Mouse (Mus musculus): Measurements from ENCODE around the gene Sorbs1.

Gene Sorbs1

DNA sequence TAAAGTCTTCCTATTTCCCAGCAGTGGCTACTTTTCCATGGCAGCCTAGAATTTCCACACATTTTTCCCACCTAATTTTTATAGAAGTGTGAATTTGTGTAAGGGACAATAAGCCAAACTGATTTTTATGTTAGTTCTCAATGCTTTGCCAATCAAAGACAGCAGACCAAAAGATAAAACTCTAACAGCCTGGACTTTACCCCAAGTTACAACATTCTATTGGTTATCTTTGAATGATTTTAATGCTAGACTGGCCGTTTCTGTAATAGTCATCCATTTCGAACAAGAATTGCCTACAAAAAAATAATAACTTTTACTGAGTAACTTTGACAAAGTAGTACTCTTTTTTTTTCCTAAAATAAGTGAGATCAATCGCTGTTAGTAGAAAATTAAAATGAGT lies 164.3 kb downstream of the Sorbs1 start:
- in situ Hi-C loops (cut with MboI; ENCODE audit: low pct_unique_long_range_greater_than_20kb in 1 of 2, low sequenced_read_pairs in 2 of 2, unreplicated experiment in 1 of 2) = no loop called here

DNA sequence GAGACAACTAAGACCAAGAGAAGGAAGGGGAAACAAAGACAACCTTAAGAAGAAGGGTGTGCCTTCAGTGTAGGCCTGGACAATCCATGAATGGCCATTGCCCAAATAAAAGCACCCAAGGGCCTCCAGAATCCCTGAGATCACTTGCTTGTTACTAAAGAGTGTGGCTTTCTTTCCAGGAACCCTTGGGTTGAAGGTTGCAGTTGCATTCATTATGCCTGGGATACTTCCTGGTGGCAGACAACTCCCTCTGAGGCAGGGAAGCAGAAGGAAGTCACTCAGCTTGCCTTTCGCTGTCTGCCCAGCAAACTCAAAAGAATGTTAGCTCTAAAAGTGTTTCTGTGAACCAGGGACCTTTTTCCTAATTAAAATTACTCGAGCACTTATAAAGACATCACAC lies 164.9 kb downstream of the Sorbs1 start:
- in situ Hi-C loops (cut with MboI; ENCODE audit: low pct_unique_long_range_greater_than_20kb in 1 of 2, low sequenced_read_pairs in 2 of 2, unreplicated experiment in 1 of 2) = no loop called here

GRCm38 (mm10) chr19:40348175-40348574 lies 165.4 kb downstream of the Sorbs1 start:
- in situ Hi-C loops (cut with MboI; ENCODE audit: low pct_unique_long_range_greater_than_20kb in 1 of 2, low sequenced_read_pairs in 2 of 2, unreplicated experiment in 1 of 2) = no loop called here

DNA sequence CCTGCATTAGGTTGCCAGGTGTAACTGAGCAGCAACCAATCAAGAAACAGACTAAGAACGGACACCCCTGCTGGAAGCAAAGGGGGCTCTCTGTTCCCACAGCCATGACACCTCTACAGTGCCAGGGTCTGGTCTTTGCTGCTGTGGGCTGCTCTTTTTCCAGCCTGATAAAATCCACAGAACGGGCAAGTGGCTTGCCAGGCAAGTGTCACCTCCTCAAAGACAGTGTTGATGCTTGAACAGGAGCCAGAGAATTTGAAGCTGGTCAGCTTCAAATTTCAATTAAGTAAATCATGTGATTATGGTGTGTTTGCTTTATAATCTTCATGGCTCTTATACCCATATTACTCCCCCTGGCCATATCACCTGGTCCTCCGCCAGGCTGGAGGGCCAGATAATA lies 166.7 kb downstream of the Sorbs1 start:
- in situ Hi-C loops (cut with MboI; ENCODE audit: low pct_unique_long_range_greater_than_20kb in 1 of 2, low sequenced_read_pairs in 2 of 2, unreplicated experiment in 1 of 2) = no loop called here

DNA sequence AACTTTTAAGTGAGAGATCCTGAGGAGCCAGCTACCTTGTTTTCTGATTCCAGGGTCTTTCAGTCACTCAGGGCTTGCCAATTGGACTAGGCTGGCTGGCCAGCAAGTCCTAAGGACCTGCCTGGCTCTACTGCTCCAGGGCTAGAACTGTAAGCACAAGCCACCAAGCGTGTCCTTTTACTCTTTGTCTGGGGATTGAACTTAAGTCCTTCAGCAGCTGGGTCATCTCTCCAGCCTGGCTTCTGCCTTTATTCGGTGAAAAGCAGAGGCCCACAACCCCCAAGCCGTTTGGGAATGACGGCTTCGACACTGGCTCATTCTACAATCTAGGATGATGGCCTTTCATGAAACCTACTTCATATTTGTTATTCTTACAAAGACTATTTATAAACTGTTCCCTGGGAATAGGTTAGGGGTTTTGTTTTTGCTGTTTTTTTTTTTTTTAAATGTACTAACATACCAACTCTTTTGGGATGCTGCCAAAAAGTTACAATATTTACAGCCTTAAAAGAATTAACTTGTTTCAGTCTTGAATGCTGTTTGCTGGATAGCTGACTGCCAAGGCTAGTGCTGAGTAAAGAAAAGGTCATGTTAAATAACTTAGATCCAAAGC lies 167.2 kb downstream of the Sorbs1 start:
- in situ Hi-C loops (cut with MboI; ENCODE audit: low pct_unique_long_range_greater_than_20kb in 1 of 2, low sequenced_read_pairs in 2 of 2, unreplicated experiment in 1 of 2) = no loop called here

DNA sequence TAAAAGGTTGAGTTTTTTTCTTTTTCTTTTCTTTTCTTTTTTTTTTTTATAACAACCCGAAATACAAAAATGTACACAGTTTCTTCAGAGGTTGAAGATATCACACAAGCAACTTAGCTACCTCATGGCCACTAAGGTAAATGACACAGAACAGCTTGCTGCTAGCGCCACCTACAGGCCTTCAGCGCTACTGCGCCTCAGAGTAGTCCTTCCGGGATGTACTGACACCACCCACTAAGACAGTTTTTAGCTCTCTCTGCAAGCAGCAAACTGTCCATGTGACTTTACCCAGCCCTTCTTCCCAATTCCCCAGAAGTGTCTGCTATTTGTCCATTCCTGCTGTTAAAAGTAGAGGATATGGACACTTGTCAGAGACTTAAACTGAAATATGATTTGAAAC lies 167.9 kb downstream of the Sorbs1 start:
- in situ Hi-C loops (cut with MboI; ENCODE audit: low pct_unique_long_range_greater_than_20kb in 1 of 2, low sequenced_read_pairs in 2 of 2, unreplicated experiment in 1 of 2) = no loop called here

DNA sequence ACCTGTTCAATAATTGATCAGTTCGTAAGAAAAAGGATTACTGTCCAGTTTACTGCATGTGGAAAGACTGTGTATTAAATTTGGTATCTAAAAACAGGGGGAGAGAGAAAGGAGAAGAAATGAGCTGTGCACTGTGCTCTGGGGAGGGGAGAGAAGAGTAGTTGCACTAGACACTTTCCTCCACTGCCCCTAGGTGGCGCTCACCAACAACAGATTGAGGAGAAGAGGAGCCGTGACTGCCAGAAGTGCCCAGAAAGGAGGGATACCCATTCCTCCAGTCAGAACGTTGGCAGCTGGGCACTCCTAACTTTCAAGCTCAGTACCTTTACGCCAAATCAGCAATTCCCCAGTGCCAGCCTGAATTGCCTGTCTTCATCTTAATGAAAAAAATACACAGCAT lies 170.6 kb downstream of the Sorbs1 start:
- in situ Hi-C loops (cut with MboI; ENCODE audit: low pct_unique_long_range_greater_than_20kb in 1 of 2, low sequenced_read_pairs in 2 of 2, unreplicated experiment in 1 of 2) = no loop called here

DNA sequence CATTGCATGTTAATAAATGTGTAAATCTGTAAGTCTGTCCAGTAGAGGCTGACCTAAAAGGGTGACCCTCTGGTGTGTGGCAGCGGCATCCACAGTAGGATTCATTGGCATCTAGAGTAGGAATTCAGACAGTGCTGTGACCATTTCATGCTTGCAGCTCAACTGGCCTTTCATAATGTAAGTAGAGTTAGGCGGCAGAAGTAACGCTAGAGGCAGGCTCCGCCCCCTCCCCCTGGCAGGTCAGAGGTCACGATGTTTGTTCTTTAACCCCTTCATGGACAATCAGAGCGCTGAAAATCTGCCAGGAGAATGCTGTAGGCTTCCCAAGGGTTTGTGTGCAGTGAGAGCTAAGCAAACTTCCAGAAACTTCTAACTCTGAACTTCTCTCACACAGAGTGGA lies 172.4 kb downstream of the Sorbs1 start:
- in situ Hi-C loops (cut with MboI; ENCODE audit: low pct_unique_long_range_greater_than_20kb in 1 of 2, low sequenced_read_pairs in 2 of 2, unreplicated experiment in 1 of 2) = no loop called here

- in situ Hi-C loops (cut with MboI; ENCODE audit: low pct_unique_long_range_greater_than_20kb in 1 of 2, low sequenced_read_pairs in 2 of 2, unreplicated experiment in 1 of 2) = no loop called here
Observed at GRCm38 (mm10) chr19:40336694-40337093, 176.9 kb downstream of the Sorbs1 start.

DNA sequence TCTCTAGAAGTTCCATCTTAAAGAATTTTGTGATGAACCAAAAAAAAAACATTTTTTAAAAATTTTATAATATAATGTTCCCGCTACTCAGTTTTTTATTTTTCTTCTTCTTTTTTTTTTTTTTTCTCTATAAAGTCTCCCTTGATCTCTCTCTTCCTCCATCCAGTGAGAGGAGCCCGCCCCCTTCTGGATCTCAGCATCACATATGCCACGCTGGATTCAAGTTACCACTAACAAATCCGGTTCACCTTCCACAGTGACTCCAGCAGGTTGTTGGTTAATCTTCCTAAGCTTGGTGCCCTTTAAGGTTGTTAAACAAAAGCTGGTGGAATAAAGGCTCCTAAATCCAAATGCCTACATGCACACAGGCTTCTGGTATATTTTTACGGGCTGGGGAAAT lies 179.7 kb downstream of the Sorbs1 start:
- in situ Hi-C loops (cut with MboI; ENCODE audit: low pct_unique_long_range_greater_than_20kb in 1 of 2, low sequenced_read_pairs in 2 of 2, unreplicated experiment in 1 of 2) = no loop called here

DNA sequence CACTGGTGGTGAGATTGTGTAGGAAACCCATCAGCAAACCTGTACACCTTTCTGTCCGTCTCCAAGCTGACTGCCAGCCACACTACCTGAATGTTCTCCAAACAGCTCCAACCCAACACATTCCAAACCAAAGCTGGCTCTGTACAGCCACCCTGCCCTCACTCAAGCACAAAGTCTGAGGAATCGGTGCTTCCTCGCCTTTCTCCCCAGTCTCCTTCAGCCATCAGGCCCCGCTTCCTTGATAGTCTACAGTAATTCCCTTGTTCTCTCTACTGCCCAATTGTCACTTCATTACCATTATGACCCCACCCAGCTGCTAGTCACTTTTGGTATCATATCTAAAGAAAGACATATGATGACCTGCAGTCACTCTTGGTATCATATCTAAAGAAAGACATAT lies 180.5 kb downstream of the Sorbs1 start:
- in situ Hi-C loops (cut with MboI; ENCODE audit: low pct_unique_long_range_greater_than_20kb in 1 of 2, low sequenced_read_pairs in 2 of 2, unreplicated experiment in 1 of 2) = no loop called here

GRCm38 (mm10) chr19:40332303-40332702 lies 181.3 kb downstream of the Sorbs1 start:
- in situ Hi-C loops (cut with MboI; ENCODE audit: low pct_unique_long_range_greater_than_20kb in 1 of 2, low sequenced_read_pairs in 2 of 2, unreplicated experiment in 1 of 2) = no loop called here

- in situ Hi-C loops (cut with MboI; ENCODE audit: low pct_unique_long_range_greater_than_20kb in 1 of 2, low sequenced_read_pairs in 2 of 2, unreplicated experiment in 1 of 2) = no loop called here
Observed at GRCm38 (mm10) chr19:40331846-40332245, 181.7 kb downstream of the Sorbs1 start.

DNA sequence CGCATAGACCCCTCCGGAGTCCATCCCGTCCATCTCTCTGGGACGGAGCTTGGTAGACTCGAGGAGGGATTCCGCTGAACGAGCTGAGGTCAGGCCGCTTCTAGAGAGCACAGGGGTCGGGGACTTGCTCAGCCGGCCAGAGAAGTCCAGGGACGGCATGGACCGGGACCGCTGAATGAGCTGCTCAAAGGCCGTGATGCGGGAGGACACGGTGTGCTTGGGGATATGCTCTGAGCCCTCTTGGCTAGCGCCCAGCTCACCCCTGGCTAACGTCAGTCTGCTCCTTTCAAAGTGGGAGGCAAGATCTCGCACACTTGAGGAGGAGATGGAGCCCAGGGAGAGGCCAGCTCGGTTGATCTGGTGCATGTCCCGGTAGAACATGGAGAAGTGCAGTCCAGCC lies 187.5 kb downstream of the Sorbs1 start:
- in situ Hi-C loops (cut with MboI; ENCODE audit: low pct_unique_long_range_greater_than_20kb in 1 of 2, low sequenced_read_pairs in 2 of 2, unreplicated experiment in 1 of 2) = no loop called here

DNA sequence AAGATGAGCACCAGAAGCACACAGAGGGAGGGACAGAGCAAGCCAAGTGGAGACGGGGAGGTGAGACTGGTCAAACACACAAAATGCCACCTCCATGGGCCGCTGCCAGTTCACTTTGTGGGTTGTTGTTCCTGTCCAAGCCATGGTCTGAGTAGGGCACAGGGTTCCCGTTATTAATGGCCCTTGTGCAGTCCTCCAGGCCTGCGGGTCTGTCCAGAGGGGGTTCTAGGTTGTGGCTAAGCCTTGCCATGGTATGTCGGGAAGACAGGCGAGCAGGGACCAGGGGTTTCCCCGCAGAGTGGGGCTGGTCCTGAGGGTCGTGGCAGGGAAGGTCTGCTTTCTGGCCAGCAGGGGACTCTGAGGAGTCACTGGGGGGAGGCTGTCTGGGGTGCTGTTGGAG lies 188.2 kb downstream of the Sorbs1 start:
- in situ Hi-C loops (cut with MboI; ENCODE audit: low pct_unique_long_range_greater_than_20kb in 1 of 2, low sequenced_read_pairs in 2 of 2, unreplicated experiment in 1 of 2) = no loop called here

DNA sequence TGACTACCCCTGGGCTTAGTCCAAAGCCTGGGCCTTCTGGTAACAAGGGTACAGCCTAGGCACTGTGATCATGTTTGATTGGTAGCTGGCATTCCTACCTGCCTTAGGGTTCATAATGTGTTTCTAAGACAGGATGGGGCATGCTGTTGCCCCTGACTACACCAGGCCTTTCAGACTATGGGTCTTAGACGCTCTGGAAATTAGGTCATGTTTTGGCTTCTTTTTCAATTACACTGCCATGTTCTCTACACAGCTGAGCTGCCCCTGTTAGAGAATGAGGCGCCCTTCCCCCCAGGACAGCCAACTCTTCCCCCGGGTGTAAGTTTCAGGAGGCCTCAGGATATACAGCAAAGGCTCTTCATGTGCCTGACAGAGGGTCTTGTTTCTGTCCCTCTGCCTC lies 191.4 kb downstream of the Sorbs1 start:
- in situ Hi-C loops (cut with MboI; ENCODE audit: low pct_unique_long_range_greater_than_20kb in 1 of 2, low sequenced_read_pairs in 2 of 2, unreplicated experiment in 1 of 2) = no loop called here

GRCm38 (mm10) chr19:40319199-40319598 lies 194.4 kb downstream of the Sorbs1 start:
- in situ Hi-C loops (cut with MboI; ENCODE audit: low pct_unique_long_range_greater_than_20kb in 1 of 2, low sequenced_read_pairs in 2 of 2, unreplicated experiment in 1 of 2) = no loop called here

DNA sequence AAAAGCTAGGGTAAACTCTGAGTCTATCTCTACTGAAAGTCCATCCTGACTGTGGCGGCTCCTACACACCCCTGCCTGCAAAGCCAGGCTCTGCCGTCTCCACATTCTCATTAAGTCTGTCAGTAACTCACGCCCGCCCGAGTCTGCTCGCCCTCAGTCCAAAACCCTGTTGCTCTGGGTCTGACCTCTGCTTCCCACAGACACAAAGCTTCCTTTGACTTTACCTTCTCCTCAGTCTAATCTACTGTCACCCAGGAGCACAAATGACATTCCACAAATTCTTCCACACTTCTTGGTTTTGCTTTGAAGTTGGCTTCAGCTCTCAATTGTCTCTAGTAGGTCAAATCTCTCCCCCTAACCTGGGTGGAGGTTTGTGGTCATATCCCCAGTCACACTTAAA lies 195.1 kb downstream of the Sorbs1 start:
- in situ Hi-C loops (cut with MboI; ENCODE audit: low pct_unique_long_range_greater_than_20kb in 1 of 2, low sequenced_read_pairs in 2 of 2, unreplicated experiment in 1 of 2) = no loop called here

DNA sequence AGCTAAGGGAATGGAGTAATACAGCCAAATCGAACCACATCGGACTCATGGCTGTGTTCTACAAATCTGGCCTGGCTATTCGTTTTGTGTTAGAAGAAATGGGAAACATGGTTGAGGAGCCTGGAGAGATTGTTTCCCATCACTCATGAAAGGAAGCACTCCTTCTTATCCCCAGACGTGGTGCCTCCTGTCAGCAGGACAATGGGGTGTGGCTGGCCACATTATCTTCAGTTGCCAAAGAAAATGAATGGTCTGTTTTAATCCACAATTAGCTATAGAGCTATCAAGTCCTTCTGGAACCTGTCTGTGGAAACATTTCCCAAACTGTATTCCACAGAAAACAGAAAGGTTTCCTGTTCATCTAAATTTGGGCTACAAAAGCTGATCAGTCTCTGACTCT lies 196.6 kb downstream of the Sorbs1 start:
- in situ Hi-C loops (cut with MboI; ENCODE audit: low pct_unique_long_range_greater_than_20kb in 1 of 2, low sequenced_read_pairs in 2 of 2, unreplicated experiment in 1 of 2) = no loop called here

GRCm38 (mm10) chr19:40314252-40314651 lies 199.3 kb downstream of the Sorbs1 start:
- in situ Hi-C loops (cut with MboI; ENCODE audit: low pct_unique_long_range_greater_than_20kb in 1 of 2, low sequenced_read_pairs in 2 of 2, unreplicated experiment in 1 of 2) = no loop called here

- in situ Hi-C loops (cut with MboI; ENCODE audit: low pct_unique_long_range_greater_than_20kb in 1 of 2, low sequenced_read_pairs in 2 of 2, unreplicated experiment in 1 of 2) = no loop called here
Observed at GRCm38 (mm10) chr19:40311631-40312030, 201.9 kb downstream of the Sorbs1 start.
